Mouse (Mus musculus) cerebellum, adult 9-10 months (tissue): Measurements from ENCODE around the gene Bmp3.

Source experiments
- DNase-seq: peaks from one replicate; pipeline ENCODE4 v3.0.0; 2022

The Bmp3 gene

GRCm38 (mm10) chr5:98918716-98919115, 64.5 kb downstream of the Bmp3 start:
- no peak for DNase-seq

DNA sequence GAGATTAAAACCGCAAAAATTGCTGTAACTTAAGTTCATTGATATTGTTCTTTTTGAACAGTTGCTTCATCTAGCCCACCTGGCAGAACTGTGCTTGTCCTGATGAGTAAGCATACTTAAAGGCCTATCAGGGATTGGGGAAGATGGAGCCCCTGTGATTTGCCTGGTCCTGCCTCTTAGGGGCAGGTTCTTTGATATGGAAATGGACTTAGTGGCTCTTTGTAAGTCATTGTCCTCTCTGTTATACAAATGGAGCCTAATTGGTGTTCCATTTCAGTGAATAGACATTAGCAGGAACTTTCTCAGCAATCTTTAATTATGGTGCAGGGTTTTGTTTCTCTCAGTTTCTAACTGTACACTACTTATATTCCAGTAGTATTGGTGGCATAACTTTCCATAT, 67.4 kb downstream of the Bmp3 start:
- DNase-seq = no peak

- DNase-seq = no peak
These were observed 68.7 kb downstream of the Bmp3 start for GRCm38 (mm10) chr5:98922921-98923320.
